Mouse (Mus musculus) lung, embryonic 16.5 days (tissue): ENCODE measurements around the gene Tctn3. TPM values are rescaled to one million over a fixed set of nuclear protein-coding genes. Genes with fewer than 3 reads are reported as not detected.

Source experiments
- ATAC-seq: fragments of 200-750 bp; cut with Nextera tagmentation; 2 replicates; pipeline ENCODE4 v1.8.0; 2017; ENCODE audit warnings: low read depth, mild to moderate bottlenecking, moderate library complexity
- H3K27ac ChIP-seq: fragments of 300-500 bp; sonication (generic); 2 replicates; pipeline ENCODE4 v1.5.1; 2014; ENCODE audit warnings: mild to moderate bottlenecking, control low read depth, low read length
- H3K27me3 ChIP-seq: fragments of 300-500 bp; sonication (generic); 2 replicates; pipeline ENCODE4 v1.6.1; 2014; ENCODE audit warnings: low read depth, low read length, mixed read lengths; ENCODE audit not compliant: control insufficient read depth, insufficient read depth
- H3K36me3 ChIP-seq: fragments of 300-500 bp; sonication (generic); 2 replicates; pipeline ENCODE4 v1.6.1; 2014; ENCODE audit warnings: low read length; ENCODE audit not compliant: control insufficient read depth, insufficient read depth
- H3K4me1 ChIP-seq: fragments of 300-500 bp; sonication (generic); replicated peaks from 2 replicates; pipeline ENCODE4 v1.6.1; 2014; ENCODE audit warnings: low read length, mixed read lengths; ENCODE audit not compliant: control insufficient read depth, insufficient read depth
- H3K4me2 ChIP-seq: fragments of 300-500 bp; sonication (generic); 2 replicates; pipeline ENCODE4 v1.6.1; 2014; ENCODE audit warnings: low read depth, low read length, control low read depth
- H3K4me3 ChIP-seq: fragments of 300-500 bp; sonication (generic); 2 replicates; pipeline ENCODE4 v1.5.1; 2014; ENCODE audit warnings: mild to moderate bottlenecking, low read length, control low read depth
- H3K9ac ChIP-seq: fragments of 300-500 bp; sonication (generic); 2 replicates; pipeline ENCODE4 v1.6.1; 2014; ENCODE audit warnings: low read length, control low read depth
- H3K9me3 ChIP-seq: fragments of 300-500 bp; sonication (generic); 2 replicates; pipeline ENCODE4 v1.6.1; 2016; ENCODE audit warnings: low read length; ENCODE audit not compliant: control insufficient read depth
- WGBS: fragments of 180-500 bp; shearing (Covaris S2); extraction: QIAGEN DNeasy Blood & Tissue Kit; methylation state at CpG from one replicate; pipeline ENCODE4 v1.1.7; 2014; 5-methylcytosine and 5-hydroxymethylcytosine counted together
- polyA plus RNA-seq: library from polyadenylated mRNA; unstranded; fragments of >200 nt; fragmentation: Nextera tagmentation; extraction: Ambion mirVana; gene quantifications from 2 replicates; pipeline ENCODE4 v1.2.1, GENCODE M21; 2015

Gene Tctn3
- polyA plus RNA-seq, 1 experiment from 2014 or later, result 12.7 TPM

DNA sequence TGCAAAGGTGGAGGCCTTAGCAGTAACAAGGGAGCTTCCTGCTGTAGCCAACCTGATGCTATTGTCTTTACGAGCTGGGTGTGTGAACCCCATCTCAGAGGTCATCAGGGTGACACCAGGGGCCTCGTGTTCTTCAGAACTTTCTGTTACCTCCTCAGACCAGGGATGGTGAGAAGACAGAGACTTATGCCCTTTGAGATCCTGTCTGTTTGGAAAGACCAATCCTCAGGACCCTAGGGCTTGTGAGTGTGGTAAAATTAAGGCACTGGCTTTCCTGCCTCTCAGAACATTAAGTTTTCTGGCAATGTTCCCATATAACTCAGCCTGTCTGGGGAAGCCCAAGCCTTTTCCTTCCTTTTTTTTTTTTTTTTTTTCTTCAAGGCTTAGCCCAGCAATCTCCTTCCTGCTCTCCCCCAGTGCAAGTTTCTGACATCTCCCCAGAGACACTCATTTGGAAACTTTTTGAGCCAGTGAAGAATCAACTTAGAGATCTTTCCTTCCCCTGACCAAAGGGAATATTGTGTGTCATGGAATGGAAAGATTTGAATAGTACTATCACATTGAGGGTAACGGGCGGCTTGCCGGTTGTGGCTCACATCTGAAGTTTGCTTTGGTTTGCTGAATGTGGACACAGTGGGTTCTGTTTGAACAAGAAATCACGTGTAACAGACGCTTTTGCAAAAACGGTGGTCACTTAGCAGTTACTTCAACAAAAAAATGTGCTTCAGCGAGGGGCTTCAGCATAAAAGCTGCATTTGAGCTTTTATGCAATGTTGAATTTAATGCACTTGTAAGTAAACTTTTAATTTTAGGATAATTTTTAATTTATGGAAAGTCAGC is 35.5 kb upstream of the Tctn3 start:
- peak overlapping the region; percentile 82 for H3K27ac ChIP-seq
- peak; percentile 75 for ATAC-seq
- WGBS, result 21% methylated on average over 9 of the region's 9 CpGs

DNA sequence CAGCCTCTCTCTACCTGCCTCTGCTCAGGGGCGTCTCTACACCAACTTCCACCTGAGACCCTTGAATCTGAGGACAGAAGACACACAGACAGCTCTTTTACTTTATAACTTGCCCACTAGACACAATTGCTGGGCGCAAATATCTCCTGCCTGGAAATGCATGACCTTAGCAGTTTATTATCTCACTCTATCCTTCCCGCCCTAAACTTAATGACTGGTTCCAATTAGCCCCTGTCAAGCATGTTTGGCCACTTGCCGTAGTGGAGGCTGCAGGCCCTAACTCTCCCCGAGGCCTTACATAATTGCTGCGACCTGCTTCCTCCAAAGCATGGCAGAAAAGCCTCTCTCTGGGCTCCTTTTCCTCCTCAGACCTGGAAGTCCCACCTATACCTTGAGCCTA is 34.3 kb upstream of the Tctn3 start:
- H3K9me3 ChIP-seq, result no peaks in the 10 kb centered on the region
- H3K27ac ChIP-seq, result no peak overlapping the region
- no peak overlapping the region for H3K4me3 ChIP-seq
- no peaks in the 10 kb centered on the region for H3K36me3 ChIP-seq
- no peak for ATAC-seq
- no peaks in the 10 kb centered on the region for H3K27me3 ChIP-seq
- no peak overlapping the region for H3K9ac ChIP-seq
- H3K4me2 ChIP-seq, result no peak overlapping the region
- 57% methylated on average over 6 of the region's 6 CpGs for WGBS
- H3K4me1 ChIP-seq, result peaks cover 17% of the 10 kb centered on the region

More for the DNA sequence above, 35.5 kb upstream of the Tctn3 start:
- Histone ChIP-seq H3K9me3 (no peaks in the 10 kb centered on the region), H3K36me3 (no peaks in the 10 kb centered on the region), H3K27me3 (no peaks in the 10 kb centered on the region), H3K4me1 (peaks cover 17% of the 10 kb centered on the region), H3K9ac (no peak overlapping the region), H3K4me3 (no peak overlapping the region), H3K4me2 (peak overlapping the region; percentile 32; the same call in 1 of the 2 replicates)

DNA sequence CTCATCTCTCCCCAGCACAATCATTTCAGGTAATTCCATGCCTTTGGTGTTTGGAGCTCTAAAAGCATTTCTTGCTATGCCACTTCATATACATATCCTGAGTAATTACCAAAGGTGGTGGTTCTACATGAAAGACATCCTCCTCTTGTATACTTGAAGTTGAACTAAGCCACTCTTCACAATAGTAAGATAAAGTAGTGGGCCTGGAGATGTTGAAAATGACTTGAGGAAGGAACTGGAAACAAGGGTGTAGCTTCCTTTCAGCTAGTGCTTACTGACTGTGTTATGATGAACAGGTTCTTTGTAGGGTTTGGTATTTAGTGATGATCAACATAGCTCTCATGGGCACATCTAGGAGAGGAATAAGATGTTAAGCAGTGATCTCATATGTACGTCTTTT is 31.8 kb upstream of the Tctn3 start:
- Histone ChIP-seq H3K36me3 (no peaks in the 10 kb centered on the region), H3K4me3 (no peak overlapping the region), H3K4me2 (no peak overlapping the region), H3K9me3 (no peaks in the 10 kb centered on the region), H3K9ac (no peak overlapping the region), H3K27ac (peak overlapping the region; percentile 44; the same call in 1 of the 2 replicates), H3K4me1 (peaks cover 17% of the 10 kb centered on the region), H3K27me3 (no peaks in the 10 kb centered on the region)
- ATAC-seq, result no peak
- 64% methylated on average over 1 of the region's 1 CpGs for WGBS

DNA sequence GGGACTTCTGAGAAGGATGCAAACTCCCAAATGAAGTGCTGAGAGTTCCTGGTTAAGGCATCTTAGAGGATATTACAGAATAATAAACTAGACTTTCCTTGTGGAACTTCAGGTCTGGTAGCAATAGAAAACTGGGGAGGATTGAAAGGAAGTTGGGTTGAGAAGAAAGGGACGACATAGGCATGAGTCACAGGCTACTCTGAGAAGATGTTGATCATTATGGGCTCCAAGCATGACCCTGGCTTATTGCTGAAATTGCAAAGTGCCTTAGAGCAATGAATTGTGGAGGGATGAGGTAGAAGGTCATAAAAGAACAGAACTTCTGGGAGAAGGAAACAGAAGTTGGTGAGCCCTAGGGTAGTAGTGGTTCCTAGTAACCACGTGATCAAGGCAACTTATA is 28.8 kb upstream of the Tctn3 start:
- no peak for ATAC-seq
- Histone ChIP-seq H3K27ac (no peak overlapping the region), H3K27me3 (no peaks in the 10 kb centered on the region), H3K9me3 (no peaks in the 10 kb centered on the region), H3K4me3 (no peak overlapping the region), H3K9ac (no peak overlapping the region), H3K4me1 (peaks cover 2% of the 10 kb centered on the region; the same call in 1 of the 2 replicates), H3K36me3 (no peaks in the 10 kb centered on the region), H3K4me2 (no peak overlapping the region)
- WGBS, result 74% methylated on average over 2 of the region's 2 CpGs

DNA sequence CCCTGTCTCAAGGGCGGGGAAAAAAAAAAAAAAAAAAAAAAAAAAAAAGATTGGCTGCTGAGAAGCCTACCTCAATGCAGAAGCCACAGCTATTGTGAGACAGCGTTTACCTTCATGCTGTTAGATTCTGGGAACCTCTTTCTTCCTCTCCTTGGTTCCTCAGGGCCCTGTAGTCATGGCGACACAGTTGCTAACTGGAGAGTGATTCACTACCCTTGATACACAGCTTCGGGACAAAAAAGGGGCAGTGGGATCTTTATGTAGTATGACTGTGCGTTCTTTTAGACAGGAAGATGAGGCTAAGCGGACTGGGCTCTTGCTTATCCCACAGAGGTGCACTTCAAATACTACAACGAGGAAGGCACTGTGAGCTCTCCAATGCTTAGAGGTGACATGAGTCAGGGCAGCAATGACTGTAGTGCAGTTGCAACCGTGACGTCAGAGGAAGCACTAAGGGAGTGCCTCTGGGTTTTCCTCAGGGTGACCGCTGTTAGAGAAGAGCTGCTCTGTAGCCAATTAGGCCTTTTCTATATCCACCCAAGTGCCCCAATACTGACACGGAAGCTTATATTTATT is 27.8 kb upstream of the Tctn3 start:
- H3K27me3 ChIP-seq, result no peaks in the 10 kb centered on the region
- no peak overlapping the region for H3K27ac ChIP-seq
- H3K9me3 ChIP-seq, result no peaks in the 10 kb centered on the region
- no peak overlapping the region for H3K4me3 ChIP-seq
- H3K9ac ChIP-seq, result no peak overlapping the region
- peaks cover 2% of the 10 kb centered on the region; the same call in 1 of the 2 replicates for H3K4me1 ChIP-seq
- H3K4me2 ChIP-seq, result no peak overlapping the region
- H3K36me3 ChIP-seq, result no peaks in the 10 kb centered on the region
- 71% methylated on average over 11 of the region's 11 CpGs for WGBS
- no peak for ATAC-seq

DNA sequence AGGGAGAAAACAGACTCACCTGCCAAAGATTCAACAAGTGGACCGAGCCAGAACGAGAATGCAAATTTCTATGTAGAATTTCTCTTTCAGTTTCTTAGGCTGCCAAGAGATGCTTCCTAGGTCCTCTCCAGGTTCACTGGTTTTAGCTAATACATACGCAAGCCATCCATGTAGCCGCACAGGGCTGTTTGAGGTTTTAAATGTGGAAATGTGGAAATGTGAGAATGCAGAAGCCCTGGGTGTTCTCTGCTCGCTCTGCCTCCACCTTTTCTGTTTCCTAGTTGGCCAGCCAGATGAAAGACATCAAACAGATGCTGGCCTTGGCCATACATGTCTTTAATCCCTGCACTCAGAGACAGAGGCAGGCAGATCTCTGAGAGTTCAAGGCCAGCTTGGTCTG is 26.5 kb upstream of the Tctn3 start:
- Histone ChIP-seq H3K36me3 (no peaks in the 10 kb centered on the region), H3K9ac (no peak overlapping the region), H3K27ac (no peak overlapping the region), H3K27me3 (no peaks in the 10 kb centered on the region), H3K9me3 (no peaks in the 10 kb centered on the region), H3K4me3 (no peak overlapping the region), H3K4me2 (no peak overlapping the region), H3K4me1 (peaks cover 2% of the 10 kb centered on the region; the same call in 1 of the 2 replicates)
- ATAC-seq, result no peak
- WGBS, result 83% methylated on average over 5 of the region's 5 CpGs

DNA sequence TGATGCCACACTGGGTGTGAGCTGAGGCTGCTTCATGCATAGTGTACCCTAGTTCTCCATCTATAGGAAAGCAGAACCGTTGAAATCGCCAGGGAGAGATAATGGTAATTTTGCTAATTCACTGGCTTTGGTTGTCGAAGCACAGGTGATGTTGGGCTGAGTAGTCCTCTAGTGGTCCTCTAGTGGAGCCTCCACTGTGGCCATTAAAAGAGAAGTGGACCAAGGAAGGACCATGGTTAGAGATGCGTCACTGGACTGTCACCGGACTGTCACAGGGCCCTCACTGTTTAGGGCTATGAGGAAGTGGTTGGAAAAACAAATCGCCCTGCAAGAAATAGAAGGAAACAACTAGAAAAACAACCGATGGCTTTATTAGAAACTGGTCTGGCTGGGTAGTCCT is 25.6 kb upstream of the Tctn3 start:
- Histone ChIP-seq H3K9ac (no peak overlapping the region), H3K4me2 (no peak overlapping the region), H3K4me1 (no peaks in the 10 kb centered on the region; the same call in 1 of the 2 replicates), H3K27me3 (no peaks in the 10 kb centered on the region), H3K9me3 (no peaks in the 10 kb centered on the region), H3K4me3 (no peak overlapping the region), H3K27ac (peak overlapping the region; percentile 48), H3K36me3 (no peaks in the 10 kb centered on the region)
- ATAC-seq, result no peak; the same call in 1 of the 2 replicates
- WGBS, result 72% methylated on average over 7 of the region's 7 CpGs

DNA sequence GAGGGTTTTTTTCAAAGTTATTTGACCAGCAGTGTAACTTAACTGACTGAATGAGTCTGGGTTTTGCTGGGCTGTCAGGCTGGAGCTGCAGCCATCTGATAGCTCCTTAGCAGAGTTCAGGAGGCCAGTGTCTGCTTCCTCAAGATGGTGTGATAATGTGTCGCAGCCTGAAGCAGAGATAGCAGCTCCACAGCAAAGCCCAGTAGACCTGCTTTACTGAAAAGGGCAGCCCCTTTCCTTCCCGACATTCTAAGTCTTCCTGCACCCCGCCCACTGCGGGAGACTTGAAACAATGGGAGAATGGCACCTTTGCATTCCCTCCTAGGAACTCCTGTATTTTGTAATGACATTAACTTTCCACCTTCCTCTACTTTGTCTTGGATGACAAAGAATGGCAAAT is 25.1 kb upstream of the Tctn3 start:
- no peaks in the 10 kb centered on the region for H3K36me3 ChIP-seq
- no peak overlapping the region for H3K4me2 ChIP-seq
- H3K4me3 ChIP-seq, result no peak overlapping the region
- H3K9ac ChIP-seq, result no peak overlapping the region
- WGBS, result 32% methylated on average over 4 of the region's 4 CpGs
- peak overlapping the region; percentile 48 for H3K27ac ChIP-seq
- no peaks in the 10 kb centered on the region for H3K27me3 ChIP-seq
- H3K4me1 ChIP-seq, result no peaks in the 10 kb centered on the region; the same call in 1 of the 2 replicates
- H3K9me3 ChIP-seq, result no peaks in the 10 kb centered on the region
- ATAC-seq, result peak; percentile 77

DNA sequence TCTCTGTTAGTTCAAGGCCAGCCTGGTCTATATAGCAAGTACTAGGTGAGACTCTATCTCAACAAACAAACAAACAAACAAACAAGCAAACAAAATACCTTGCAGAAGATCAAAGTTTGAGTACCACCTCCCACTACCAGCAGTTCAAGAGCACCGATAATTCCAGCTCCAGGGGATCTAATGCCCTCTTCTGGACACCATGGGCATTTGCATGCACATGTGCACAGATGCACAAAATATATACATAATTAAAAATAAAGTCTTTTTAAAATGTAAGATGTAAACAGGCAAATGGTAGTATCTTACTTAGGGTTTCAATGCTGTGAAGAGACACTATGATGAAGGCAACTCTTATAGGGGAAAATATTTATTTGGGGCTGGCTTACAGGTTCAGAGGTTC is 21.1 kb upstream of the Tctn3 start:
- ATAC-seq, result no peak
- Histone ChIP-seq H3K9me3 (no peaks in the 10 kb centered on the region), H3K27ac (no peak overlapping the region), H3K4me1 (no peaks in the 10 kb centered on the region; the same call in 1 of the 2 replicates), H3K4me3 (no peak overlapping the region), H3K27me3 (no peaks in the 10 kb centered on the region), H3K4me2 (no peak overlapping the region), H3K36me3 (no peaks in the 10 kb centered on the region), H3K9ac (no peak overlapping the region)
- WGBS, result 60% methylated on average over 1 of the region's 1 CpGs
